Mouse (Mus musculus) lung, postnatal 14 days (tissue): ENCODE results near the gene Ctsh.
A peak's percentile ranks its signal among the peaks of the same experiment; 100 is the strongest.
"Not testable (repeated sequence)": the region's sequence is repeated elsewhere in the genome, so short reads cannot be mapped to it uniquely, and the experiment has no call there.

ENCODE experiments used
- DNase-seq: peaks from one replicate; pipeline ENCODE4 v3.0.0; 2021

Ctsh gene

DNA sequence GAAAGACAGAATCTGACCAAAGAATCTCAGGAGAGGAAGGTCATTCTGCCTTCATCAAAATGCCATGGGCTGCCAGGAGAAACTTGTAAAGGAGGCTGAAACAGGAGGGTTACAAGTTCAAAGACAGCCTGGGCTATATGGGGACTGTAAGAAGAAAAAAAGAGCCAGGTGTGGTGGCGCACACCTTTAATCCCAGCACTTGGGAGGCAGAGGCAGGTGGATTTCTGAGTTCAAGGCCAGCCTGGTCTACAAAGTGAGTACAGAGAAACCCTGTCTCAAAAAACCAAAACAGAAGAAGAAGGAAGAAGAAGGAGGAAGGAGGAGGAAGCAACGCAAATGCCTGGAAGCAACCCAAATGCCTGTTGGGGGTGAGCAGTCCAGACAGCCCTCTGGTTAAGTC is at the start of gene Ctsh:
Gene Ctsh (plus strand): TSS at position 301 of the 400 bp plus-strand sequence.
- DNase-seq: no peak

DNA sequence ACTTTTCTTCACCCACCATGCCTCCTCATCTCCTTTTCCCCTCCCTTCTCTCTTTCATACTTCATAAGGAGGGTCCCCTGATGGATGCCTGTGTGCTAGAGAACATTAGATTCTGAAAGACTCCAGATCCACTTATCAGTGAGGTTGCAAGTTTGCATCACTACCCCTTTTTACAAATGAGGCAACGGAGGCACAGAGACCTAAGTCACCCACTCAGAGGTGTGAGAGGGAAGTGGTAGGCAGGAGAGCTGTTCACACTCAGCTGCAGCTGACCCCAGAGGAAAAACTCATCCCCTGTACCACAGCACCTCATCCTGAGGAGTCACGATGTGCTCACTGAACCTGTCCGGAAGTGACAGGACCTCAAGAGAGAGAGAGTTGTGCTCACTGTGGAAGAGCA is 47.5 kb upstream of the Ctsh start:
- DNase-seq: no peak

DNA sequence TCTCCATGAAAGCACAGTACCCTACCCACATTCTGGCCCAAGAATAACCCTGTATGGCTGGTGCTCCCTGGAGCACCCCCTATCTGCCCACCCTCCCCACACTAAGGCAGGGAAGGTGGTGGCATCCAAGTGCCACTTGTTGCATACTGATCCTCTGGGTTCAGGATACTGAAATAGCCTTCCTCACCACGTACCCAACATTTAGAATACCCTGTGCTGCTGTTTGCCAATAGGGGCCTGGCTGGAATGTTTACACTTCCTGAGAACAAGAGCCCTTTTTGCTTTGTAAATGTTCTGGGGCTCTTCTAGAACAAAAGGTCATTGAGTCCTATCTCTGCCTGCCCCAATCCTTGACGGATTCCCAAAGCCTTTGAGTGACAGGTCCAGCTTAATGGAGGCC is 46.9 kb upstream of the Ctsh start:
- peak; percentile 35 for DNase-seq

DNA sequence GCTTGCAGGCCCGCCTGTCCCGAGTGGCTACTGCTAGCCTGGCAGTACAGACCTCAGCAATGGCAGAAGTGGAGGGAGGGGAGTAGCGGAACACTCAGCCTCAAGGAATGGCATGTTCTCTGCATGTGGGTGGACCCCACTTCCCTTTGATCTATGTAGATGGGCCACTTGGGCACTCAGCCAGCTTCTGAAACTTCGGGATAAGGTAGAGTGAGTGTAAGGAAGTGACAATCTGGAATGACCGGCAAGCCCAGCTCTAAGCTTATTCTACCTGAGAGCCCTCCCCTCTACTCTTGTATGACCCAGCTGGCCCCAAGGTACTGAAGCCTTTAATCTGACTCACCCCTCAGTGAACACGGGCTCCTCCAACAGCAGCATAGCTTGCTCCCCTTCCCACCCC is 45.8 kb upstream of the Ctsh start:
- DNase-seq: peak; percentile 85

DNA sequence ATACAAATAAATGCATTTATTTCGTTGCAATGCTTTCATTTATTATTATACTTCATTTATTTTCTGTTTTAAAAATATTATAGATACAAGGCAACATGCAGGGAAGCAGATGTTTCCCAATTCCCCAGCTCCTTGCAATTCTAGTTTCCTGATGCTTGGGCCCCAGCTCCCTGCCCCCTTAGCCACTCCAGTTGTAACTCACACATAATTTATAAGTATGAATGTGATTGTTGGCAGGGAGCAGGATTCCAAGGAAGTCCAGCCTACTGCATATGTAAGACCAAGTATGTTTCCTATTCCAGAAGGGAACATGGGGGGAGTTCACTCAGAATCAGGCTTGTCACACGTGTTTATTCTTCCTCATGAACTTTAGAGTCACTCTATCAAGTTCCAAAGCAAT is 42.1 kb upstream of the Ctsh start:
- no peak for DNase-seq

DNA sequence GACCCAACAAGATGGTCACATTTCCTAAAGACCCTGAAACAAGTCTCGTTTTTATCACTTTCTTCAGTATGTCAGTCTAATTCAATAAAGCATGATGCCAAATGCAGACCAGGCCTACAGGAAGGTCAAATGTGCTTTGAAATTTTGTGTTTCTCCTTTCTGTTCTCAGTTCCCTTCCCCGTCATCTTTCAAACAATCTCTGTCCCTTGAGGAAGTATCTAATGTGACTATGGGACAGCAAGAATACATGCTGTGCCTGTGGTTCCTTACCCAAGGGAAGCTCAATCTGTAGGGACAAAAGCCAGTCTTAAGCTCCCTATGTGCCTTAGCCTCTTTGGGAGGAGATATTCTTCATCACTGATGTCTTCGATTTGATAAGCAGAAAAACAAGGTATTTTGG is 39.3 kb upstream of the Ctsh start:
- DNase-seq: no peak

DNA sequence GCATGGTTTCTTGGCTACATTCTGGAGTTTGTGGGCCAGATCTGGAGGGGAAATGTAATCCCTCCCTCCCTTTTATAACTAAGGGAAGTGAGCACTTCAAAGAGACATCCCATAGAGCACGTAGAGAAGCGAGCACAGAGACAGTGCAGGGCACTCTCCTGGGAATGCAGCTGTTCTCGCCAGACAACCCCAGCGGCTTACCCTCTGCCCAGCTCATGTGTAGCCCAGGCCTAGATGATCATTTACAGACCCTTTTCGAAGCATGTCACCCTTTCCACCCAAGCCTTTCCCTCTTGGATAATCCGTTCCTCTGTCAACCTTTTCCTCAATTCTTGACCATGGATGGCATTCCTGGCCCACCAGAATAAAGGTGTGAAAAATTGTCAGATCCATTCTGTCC is 37.7 kb upstream of the Ctsh start:
- no peak for DNase-seq

DNA sequence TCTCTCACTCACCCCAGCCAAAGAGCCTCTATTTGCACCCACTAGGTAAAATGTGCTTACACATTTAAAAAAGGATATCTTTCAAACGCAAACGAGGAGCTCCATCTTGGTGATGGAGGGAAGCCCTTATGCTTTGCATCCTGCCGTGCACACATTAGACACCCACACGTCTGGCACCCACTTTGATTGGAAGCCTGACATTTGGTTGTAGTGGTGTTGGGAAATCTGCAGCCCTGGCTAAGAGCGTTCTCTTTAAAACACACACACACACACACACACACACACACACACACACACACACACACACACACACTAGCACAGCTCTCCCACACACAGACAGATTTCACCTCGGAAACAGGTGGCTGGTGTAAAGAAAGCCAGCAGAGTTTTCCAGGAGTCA is 33.1 kb upstream of the Ctsh start:
- no peak for DNase-seq

DNA sequence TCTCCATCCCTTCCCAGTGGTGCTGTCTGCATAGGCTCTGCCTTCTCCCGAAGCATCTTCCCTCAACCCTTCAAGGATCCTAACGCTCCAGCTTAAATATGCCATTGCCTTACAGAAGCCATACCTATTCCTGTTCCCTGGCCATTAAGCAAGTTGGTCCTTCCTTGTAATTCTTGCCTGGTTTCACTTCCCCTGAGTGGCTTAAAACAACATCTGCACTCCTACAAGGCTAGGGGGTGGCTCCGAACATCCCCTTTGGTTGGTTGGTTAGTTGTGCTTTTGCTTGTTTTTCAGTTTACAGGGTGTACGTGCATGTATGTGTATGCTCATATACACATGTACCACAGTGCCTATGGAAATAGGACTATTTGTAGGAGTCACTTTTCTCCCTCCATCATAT is 32.5 kb upstream of the Ctsh start:
- DNase-seq: no peak

DNA sequence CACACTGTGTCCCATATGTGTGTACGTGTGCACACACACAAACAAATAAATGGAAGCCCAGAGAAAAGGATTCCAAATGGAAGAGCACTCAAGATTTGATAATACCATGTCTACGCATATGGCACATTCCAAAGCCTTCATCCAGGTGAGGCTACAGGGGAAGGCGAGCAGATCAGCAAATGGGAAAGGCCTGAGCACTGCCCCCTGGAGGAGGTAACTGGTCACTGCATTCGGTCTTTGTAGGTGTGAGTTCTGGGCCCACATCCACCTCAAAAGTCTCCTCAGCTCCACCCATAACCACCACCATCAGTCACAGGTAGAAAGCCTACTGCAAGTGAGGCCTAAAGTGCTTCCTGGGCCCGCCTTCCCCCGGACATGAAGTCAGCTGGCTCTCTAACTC is 26.2 kb upstream of the Ctsh start:
- no peak for DNase-seq

DNA sequence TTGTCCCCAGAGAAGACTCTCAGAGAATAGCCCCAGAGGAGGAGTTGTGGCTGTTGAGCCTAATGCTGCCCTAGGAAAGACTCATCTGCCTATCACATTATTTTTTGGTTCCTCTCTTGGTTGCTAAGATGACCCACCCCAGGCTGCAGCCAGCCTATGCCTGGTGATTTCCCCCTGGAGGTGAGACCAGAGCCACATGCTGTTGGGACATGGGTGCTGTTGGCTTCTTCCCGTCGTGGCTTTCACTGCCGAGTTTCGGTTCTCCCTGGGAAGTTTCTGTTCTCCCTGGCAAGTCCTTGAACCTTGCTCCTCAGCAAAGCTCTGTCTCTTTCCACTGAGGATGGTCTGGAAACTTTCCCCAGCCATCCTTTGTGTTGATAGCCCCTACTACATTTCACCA is 20.0 kb upstream of the Ctsh start:
- DNase-seq: no peak

DNA sequence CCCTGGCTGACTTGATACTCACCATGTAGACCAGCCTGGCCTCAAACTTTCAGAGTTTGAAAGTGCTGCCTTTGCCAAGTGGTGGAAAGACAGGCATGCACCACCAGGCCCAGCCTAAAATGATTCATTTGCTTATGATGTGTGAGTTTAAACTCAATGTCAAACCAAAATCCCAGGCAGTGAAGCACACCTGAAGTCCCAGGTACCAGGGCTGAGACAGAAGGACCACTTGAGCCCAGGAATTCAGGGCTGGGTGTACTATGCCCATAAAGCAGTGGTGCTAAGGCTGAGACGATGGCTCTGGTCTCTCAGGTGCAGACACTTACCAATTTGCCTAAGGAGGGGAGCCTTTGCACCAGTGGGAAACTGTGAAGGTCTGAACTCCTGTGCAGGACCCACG is 18.8 kb upstream of the Ctsh start:
- no peak for DNase-seq

DNA sequence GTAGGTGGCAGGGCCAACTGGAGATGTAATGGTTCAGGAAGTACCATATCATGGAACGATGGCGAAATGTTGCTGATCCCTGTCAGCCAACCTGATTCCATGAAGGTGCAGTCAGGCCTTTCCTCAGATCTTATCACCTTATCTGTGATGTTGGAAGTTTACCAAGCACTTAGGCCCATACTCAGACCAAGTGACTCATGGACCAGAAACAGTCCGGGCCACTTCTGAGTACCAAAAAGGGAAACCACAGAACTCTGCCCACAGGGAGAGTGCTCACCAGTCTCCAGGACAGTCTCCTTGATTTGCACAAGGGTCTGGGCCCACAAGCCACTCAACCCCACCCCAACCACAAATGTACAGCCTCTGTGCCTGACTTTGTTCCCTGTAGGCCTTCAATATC is 18.2 kb upstream of the Ctsh start:
- DNase-seq: peak; percentile 49

DNA sequence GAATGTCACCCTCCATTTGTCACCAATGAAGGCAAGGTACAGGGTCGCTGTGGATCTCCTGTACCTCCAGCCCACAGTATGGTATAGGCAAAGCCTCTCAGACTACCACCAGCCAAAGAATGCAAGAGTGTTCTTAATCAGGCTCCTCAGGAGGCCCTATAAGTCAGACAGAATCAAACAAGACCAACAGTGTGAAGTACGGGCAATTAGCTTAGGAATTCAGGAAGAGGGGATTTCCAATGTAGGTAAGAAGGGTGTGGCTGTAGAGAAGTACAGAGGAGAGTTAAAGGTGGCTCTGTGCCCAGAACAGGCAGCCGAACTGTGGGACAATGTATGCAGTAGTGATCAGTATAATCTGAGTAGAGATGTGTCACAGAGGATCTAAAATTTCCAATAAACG is 17.6 kb upstream of the Ctsh start:
- no peak for DNase-seq

DNA sequence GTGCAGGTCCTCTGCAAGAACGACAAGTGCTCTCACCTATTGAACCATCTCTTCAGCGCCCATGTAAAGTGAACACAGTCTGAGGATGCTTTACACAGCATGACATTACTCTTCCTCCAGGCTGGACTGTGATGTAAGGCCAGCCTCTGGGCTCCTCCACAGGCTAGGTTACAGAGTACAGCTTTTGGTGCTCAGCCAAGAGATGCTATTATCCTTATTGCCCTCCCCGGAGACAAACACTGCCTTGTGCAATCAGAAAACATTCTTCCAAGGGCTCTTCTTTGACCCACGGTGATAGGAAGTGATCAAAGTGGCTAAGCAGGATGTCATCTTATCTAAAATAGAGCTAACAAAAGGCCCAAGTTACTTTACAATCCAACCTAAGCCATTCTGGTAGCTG is 15.4 kb upstream of the Ctsh start:
- DNase-seq: no peak

DNA sequence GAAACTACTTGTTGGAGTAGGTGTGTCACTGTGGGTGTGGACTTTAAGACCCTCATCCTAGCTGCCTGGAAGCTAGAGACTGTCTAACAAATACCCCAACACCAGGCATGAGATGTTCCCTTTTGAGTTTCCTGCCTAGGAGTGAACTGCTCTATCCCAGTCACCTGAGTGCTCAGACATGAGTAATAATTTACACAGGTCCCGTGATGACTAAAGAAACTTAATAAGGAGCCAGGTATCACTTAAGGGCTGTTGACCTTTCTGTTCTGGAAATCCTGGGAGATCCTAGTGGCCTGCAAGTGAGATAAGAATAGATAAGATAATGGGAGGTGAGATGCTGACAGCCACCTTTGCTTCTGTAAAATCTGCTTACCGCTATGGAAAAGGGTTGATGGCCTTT is 13.0 kb upstream of the Ctsh start:
- no peak for DNase-seq

DNA sequence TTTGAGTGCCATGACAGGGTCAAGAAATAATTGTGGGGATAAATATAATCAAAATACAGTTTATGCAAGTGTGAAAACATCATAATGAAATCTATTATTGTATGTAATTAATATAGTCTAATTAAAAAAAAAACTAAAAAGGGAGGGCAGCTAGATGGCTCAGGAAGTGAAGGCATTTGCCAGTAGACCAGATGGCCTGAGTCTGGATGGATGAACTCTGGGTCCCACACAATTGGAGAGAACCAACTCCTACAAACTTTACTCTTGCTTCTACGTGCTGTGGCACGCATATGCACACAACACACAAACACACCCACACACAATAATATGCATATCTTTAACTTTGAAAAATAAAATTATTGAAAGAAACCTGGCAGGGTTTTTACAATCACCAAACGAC is 12.4 kb upstream of the Ctsh start:
- DNase-seq: no peak

DNA sequence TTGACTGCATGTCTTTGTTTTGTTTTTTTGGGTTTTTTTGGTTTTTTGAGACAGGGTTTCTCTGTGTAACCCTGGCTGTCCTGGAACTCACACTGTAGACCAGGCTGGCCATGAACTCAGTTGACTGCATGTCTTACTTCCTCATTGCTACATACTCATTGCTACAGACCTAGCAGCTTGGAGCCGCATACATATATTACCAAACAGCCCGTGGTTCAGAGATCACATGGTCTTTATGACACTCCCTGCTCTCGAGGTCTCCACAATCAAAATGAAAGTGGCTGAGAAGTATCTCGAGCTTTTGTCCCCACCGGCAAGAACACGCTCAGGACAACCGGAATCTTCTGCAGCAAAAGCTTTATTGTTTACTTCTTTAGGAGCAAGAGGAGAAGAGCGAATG is 11.0 kb upstream of the Ctsh start:
- DNase-seq: not testable (repeated sequence)

DNA sequence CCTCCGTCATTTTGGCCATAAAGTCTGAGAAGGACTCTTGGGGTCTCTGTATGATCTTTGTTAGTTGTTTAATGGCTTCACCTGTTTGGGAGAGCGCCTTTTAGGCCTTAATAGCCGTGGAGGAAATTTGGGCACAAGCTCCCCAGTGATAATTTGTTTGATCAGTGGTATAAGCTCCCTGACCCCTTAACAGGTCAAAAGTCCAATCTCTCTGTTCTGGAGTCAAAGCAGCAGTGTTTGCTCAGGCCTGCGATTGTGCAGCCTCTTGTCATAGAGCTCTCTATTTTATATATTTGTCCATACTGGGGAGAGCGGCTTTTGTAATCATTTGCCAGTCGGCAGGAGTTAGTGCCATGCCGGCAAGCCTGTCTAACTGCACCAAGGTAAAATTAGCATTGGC is 8.8 kb upstream of the Ctsh start:
- DNase-seq: no peak

DNA sequence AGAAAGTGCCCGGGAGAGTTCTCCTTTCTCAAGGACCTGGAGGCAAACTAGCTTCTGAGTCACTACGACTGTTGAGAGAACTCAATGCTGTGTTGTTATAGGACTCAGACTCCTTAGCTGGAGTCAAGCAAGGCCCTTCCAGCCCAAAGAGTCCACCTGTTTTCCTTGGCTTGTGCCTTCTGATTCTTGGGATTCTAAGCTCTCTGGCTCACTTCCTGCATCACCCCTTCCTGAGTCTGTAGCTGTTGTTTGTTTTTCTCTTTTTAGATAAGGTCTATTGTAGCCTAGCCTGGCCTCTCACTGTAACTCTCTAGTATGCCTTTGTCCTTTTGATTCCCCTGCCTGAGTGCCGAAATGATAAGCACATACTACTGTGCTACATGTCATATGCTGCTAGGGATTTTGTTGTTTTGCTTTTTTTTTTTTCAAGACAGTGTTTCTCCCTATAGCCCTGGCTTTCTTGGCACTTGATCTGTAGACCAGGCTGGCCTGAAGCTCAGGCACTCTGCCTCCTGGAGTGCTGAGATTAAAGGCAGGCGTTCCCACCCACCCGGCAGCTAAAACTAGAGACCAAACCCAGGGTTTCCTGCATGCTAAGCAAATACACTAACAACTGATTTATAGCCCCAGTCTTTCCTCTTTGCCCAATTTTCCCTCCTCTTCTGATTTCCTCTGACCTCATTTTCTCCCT is 5.9 kb upstream of the Ctsh start:
- no peak for DNase-seq

DNA sequence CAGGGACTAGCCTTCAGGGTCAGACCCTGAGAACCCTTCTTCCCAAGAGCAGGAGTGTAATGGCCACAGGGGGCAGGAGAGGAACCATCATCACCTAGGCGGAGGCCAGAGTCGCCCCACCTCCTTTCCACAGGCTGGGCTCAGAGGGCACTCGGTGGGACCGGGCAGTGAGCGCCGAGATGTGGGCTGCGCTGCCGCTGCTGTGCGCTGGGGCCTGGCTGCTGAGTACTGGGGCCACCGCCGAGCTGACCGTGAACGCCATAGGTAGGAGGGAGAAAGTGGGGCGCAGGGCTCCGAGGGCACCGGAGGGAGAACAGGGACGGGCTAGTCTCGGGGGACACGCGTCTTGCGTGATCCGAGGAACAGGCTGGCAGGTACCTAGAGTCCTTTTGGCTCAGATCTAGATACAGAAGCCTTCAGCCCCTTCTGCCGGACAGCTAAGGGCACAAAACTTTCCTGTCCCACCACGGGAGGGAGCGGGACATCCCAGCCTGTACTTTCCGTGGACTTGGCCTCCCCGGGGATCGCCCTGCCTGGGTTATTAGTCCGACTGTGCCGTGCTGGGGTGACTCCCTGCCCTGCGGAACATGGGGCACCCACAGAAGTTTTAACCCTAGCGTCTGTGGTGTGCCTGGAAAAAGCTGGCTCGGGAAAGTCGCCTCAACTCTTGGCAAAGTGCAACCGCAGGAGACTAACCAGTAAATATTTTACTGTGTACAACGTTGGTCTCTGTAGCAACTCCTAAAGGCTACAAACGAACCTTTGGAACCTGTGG is 606 bp downstream of the Ctsh start:
- peak; percentile 79 for DNase-seq

DNA sequence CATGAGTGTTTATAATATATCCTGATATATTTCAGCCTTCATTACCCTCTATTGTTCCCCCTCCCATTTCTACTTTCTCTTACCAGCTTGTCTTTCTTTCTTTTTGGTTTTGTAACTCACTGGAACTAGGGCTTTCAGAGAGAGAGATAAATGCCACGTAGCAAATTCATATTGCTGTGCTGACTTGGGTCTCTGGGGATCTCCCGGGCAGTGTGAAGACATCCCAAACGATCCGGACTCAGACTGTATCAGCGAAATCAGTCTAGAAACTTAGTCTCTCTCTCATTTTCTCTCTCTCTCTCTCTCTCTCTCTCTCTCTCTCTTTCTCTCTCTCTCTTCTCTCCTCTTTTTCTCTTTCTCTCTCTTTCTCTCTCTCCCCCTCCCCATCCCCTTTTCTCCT is 1.5 kb downstream of the Ctsh start:
- DNase-seq: no peak

DNA sequence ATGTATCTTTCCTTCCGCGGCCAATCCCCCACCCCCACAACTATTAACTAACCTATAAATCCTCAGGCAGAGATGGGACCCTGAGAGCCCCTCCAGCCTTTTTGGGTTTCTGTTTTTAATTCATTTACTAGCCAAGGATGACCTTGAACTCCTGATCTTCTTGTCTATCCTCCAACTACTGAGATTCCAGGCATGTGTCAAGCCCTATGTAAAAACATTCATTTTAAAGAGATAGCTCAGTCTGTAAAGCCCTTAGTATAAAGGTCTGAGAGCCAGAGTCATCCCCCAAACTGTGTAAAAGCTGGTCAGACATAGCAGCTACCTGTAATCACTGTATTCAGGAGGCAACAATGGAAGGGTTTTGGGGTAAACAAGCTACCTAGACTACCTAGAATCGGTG is 2.0 kb downstream of the Ctsh start:
- DNase-seq: no peak

DNA sequence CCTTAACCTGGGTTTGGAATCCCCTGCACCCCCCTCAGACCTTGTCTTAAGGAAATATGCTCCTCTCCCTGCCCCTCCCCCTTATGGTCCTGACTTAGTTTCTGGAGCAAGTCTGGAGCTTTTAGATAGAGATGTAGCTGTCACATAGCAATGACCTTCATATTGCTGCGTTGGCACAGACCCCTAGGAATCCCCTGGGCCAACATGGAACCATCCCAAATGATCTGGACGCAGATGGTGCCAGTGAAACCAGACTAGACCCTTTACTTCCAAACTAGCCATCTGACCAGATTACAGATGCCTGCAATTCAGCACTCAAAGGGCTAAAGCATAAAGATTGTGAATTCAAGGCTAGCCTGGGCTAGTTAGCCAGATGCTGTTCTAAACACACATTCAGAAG is 2.8 kb downstream of the Ctsh start:
- DNase-seq: no peak
